Mouse (Mus musculus) effector memory CD4-positive, alpha-beta T cell, adult 7 months (primary cell): ENCODE measurements around the gene 9030612E09Rik. TPM values are rescaled to one million over a fixed set of nuclear protein-coding genes. Genes with fewer than 3 reads are reported as not detected.

ENCODE experiments used
- polyA plus RNA-seq: library from polyadenylated mRNA; unstranded; fragments of 100-300 nt; shearing (Covaris generic); gene quantifications from one replicate; pipeline ENCODE4 v1.2.1, GENCODE M21; 2017

The 9030612E09Rik gene
- polyA plus RNA-seq = not detected

GRCm38 (mm10) chr10:43174326-43175155 lies at the start of gene 9030612E09Rik, which contains the start of gene Sobp:
TSS of gene 9030612E09Rik (plus strand) at chr10:43174704.
TSS of gene Sobp (minus strand) at chr10:43174530.

DNA sequence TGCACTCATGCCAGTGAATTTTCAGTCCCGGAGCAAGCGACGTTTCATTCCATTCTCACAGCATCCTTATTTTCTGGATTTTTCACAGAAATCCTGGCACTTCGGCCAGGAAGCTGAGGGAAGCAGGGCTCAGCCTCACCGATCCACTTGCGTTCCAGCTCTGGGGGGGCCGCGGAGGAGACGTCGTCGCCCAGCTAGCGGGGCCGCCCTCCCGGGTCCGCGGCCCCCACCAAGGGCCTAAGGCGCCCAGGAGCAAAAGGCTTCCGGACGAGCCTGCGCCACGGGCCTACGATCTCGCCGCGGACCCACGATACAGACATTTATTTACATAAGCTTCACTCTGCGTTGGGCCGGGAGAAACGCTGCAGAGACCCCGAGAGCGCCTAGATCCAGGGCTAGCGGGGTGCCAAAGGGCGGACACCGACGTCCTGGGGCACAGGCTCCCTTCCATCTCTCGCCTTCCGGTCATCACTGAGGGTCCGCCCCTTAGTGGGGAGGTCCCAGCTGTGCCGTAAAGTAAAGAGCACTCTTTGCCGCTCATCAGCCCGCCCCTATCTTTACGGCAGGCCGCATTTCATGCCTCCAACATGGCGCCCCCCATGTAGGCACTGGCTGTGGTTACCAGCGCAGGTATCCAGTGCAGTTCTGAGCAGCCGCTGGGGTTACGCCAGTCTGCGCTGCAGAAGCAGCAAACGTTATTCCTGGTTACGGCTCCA lies 46.6 kb downstream of the 9030612E09Rik start, which contains the start of gene Pdss2:
TSS of gene Pdss2 (plus strand) at position 577 of the 716 bp plus-strand sequence.

Other genes with a start within 250 kb of the 9030612E09Rik start
- gene Sobp, start 174 bp upstream of the 9030612E09Rik start, polyA plus RNA-seq = 0.17 TPM
- gene Pdss2, start 46.8 kb downstream of the 9030612E09Rik start, polyA plus RNA-seq = 8.8 TPM